Mouse (Mus musculus) E14TG2a.4 (cell line): ENCODE data around the gene Traip.

Experiments used
- CTCF ChIP-seq: conservative IDR thresholded peaks from 2 replicates; pipeline ENCODE4 v1.5.1; 2014; ENCODE audit warnings: low read length
- NANOG ChIP-seq: IDR thresholded peaks from 2 replicates; pipeline ENCODE4 v1.6.1; 2014; ENCODE audit warnings: borderline replicate concordance, low read length, mixed read lengths
- POU5F1 ChIP-seq: IDR thresholded peaks from 2 replicates; pipeline ENCODE4 v1.6.1; 2014; ENCODE audit warnings: low read length, borderline replicate concordance

DNA sequence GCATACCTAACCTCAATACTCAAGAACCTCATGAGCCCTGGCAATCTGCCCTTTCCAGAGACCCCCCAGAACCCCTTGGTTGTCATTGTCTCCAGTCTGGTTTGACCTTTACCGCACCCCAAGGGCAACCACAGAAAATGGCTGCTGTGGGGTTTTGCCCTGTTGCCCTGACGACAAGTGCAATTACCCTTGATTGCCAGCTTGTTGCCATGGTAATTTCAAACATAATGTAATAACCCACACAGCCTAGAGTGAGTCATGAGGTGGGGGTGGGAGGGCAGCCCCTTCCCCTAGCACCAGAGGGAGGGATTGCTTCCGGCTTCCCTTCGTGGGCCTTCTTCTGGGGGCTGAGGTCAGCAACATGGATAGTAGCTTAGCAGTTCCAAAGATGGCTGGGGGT lies 17.7 kb upstream of the Traip start:
- TF ChIP-seq CTCF (no peak), NANOG (no peak), POU5F1 (no peak)
